Mouse (Mus musculus) c-Kit-negative CD71-positive TER-119-positive erythroid progenitor cells, embryonic 14.5 days (primary cell): ENCODE data around the gene Heatr4.
"Not testable (repeated sequence)": the region's sequence is repeated elsewhere in the genome, so short reads cannot be mapped to it uniquely, and the experiment has no call there.

Experiments
- DNase-seq: peaks from one replicate; pipeline ENCODE4 v3.0.0-alpha.2; 2013; ENCODE audit warnings: low read depth, low spot score

The Heatr4 gene

DNA sequence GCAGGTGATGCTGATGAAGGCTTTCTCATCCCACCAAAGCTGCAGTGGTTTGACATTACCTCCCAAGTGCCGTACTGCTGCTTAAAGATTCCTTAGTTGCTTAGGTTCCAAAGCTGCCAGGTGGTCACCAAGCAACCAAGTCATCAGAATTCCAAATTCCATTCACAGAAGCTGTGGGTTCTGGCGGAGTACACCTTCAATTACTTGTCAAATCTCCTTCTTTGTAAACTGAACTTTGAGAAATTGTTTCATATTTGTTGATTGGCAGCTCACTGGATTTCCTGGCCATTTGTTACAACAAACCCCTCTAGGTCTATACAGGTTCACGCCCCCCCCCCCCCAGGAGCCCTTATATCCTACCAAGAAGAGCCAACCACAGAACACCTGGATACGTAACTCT is at the start of gene Heatr4:
Gene Heatr4, minus strand, starts transcription at position 101 of the 400 bp plus-strand sequence.
- DNase-seq: no peak

DNA sequence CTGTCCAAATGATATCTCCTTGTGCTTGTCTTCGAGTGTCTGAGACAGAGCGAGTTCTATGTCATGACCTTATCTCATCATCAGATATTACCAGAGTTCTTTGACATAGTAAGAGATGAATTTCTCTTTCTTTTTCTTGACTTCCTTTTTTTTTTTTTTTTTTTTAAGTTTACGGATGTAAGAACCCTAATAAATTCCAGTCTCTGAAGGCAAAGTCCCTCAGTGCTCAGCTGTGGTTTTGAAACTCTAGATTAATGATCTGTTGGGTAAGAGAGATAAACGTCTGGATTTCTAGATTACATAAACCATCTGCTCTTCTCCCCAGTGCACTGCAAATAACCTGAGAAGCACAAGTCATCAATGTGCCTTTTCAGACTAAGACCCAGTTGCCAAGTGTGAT is 49.5 kb upstream of the Heatr4 start:
- no peak for DNase-seq

GRCm38 (mm10) chr12:84033302-84033701 is 48.6 kb upstream of the Heatr4 start:
- DNase-seq: not testable (repeated sequence)

GRCm38 (mm10) chr12:84032854-84033253 is 48.2 kb upstream of the Heatr4 start:
- no peak for DNase-seq

GRCm38 (mm10) chr12:84030659-84031332 is 46.1 kb upstream of the Heatr4 start:
- peak; percentile 40 for DNase-seq

DNA sequence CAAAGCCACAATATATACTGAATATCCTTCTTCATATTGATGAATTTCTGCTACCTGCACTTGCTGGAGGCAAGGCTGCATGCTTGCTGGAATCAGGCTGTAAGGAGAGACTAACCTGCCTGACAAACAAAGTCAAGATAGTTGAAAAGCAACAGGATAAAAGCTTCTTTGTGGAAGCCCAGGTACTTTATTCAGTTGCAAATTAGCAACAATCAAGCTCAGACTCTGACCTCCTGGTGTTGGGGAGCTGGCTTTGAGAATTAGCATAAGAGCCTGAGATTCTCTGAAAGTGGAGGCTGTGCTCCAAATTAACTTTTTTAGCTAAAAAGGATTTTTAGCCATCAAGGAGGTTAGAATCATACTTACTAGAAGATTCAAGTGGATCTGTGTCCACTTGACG is 44.4 kb upstream of the Heatr4 start:
- not testable (repeated sequence) for DNase-seq

- not testable (repeated sequence) for DNase-seq
Observed at GRCm38 (mm10) chr12:84028328-84028727, 43.7 kb upstream of the Heatr4 start.

GRCm38 (mm10) chr12:84025888-84026287 is 41.2 kb upstream of the Heatr4 start:
- no peak for DNase-seq

DNA sequence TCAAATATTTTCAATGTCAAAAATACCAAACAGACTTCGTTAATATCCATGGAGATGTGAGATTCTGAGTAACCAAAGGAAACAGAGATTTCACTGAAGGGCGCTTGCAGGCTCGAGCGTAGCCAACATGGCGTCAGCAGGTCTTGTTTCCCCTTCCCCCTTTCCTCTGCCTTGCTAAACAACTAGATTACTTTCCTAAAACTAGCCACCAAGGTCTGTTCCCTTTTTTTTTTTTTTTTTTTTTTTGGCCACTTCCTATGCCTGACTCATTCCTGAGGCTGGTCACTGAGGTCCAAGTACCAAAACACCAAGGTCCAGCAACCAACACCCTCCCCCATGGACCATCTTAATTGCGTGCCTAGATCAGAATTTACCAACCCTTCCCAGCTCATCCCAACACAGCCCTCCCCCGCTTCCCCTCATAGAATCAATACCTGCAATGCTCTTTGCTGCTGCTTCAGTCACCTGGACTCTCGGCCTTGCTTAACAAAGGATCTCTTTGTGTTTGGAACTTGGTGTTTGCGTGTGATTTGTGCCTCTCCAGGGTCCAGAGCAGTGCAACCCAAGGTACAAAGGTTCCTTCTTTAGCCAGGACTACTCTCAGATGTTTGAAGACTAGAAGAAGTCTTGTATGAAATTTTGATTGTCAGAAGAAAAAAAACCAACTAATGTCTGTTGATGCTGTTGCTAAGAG is 38.5 kb upstream of the Heatr4 start:
- no peak for DNase-seq

- DNase-seq: not testable (repeated sequence)
Observed at GRCm38 (mm10) chr12:84022266-84022665, 37.6 kb upstream of the Heatr4 start.

GRCm38 (mm10) chr12:84020528-84020927 is 35.9 kb upstream of the Heatr4 start:
- DNase-seq: not testable (repeated sequence)

- no peak for DNase-seq
Observed at GRCm38 (mm10) chr12:84013701-84014100, 29.0 kb upstream of the Heatr4 start.

- no peak for DNase-seq
Observed at GRCm38 (mm10) chr12:84013130-84013529, 28.5 kb upstream of the Heatr4 start.

DNA sequence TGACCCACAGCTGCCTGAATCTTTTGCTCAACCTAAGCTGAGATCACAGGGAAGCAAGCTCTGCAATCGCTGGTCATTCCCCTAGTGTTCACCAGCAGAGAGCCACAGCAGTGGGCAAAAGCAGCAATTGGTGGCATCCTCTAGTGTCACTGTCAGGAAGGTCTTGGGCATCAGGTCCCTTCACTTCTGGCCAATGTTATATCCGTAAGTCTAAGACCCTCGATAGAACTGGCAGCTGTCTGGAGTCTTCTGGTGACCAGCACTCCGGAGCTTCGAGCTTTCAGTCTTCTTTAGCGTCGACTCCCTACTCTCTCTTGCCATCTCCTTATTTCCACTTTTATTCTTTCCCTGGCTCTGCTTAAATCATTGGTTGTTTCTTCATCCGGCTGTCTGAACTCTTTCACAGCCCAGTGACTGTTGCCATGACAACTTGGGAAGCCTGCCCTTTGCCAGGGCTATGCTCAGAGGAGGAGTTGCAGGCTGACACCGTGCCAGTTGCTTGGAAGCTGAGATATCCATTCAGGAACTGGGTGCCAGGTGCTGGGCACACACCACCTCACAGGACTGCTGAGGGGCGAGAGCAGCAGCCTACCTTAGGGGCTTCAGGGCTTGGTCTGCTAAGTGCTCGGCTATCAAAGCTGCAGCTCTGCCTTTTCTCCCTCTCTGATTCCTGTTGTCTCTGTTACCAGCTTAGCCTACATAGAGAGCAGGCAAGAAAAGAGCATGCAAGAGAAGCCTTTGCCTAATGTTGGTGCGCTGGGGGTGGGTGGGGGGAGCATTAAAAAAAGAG is 26.8 kb upstream of the Heatr4 start:
- DNase-seq: no peak

- no peak for DNase-seq
Observed at GRCm38 (mm10) chr12:84010201-84010600, 25.5 kb upstream of the Heatr4 start.

GRCm38 (mm10) chr12:84009171-84009965 is 24.7 kb upstream of the Heatr4 start, which contains the start of gene Acot1:
Acot1 (plus strand) TSS chr12:84009490.
- not testable (repeated sequence) for DNase-seq

- DNase-seq: no peak
Observed at GRCm38 (mm10) chr12:84008729-84009128, 24.1 kb upstream of the Heatr4 start.

- no peak for DNase-seq
Observed at GRCm38 (mm10) chr12:84008251-84008650, 23.6 kb upstream of the Heatr4 start.

DNA sequence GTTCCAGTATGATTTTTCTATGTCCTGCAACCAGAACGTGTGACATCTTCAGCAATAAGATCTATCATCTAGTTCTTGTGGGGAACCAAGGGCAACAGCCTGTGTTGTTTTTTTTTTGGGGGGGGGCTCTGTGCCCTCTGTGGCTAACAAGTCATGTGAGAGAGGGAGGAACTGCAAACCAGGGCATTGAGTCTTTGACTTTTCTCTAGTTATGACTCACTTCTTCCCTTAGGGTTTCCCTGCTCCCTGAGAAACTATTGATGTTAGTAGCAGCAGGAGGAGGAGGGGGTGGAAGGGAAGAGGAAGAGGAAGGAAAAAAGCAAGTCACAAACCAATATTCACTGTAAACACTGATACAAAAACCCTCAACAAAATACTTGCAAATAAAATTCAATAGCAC is 19.2 kb upstream of the Heatr4 start:
- DNase-seq: no peak

- DNase-seq: no peak
Observed at GRCm38 (mm10) chr12:84000418-84000817, 15.8 kb upstream of the Heatr4 start.

DNA sequence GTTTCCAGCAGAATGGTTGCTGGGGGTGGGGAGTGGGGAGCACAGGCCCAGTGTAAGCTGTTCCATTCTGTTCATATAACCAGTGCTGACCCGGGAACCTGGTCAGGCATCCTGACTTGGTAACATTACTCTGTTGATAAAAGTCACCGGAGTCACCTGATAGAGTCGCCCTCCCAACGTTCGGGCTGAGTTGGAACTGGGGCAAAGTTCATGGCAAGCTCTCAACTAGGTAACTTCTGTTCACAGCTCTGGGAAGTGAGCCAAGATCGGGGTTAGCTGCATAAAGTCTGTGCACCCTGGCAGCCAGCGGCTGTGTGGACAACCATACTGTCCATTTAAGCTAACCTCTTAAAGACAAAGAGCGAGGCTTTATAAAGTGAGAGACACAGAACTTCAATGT is 14.6 kb upstream of the Heatr4 start:
- DNase-seq: not testable (repeated sequence)
